Mouse (Mus musculus): Measurements from ENCODE around the gene Dhx37. TPM values are rescaled to one million over a fixed set of nuclear protein-coding genes. Genes with fewer than 3 reads are reported as not detected.

The Dhx37 gene
- polyA plus RNA-seq, 1 experiment from 2014 or later = 12.4 TPM

DNA sequence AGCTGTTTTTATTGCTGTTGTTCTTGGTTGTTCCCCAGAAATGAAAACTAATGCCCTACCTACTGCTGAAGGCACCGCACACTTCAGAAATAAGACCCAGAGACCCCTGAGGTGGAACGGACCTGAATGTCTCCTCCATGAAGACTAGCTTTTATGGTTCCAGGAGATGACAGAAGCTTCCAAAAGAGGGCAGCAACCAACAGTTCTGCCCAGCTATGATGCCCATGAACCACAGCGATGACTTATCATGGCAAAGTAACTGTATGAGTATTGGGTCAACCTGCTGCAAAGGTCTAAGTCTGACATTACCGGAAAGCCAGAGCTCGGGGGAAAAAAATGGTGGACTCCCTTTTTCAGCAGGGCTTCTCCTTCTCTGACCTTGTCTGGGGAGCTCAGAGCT is 55.0 kb downstream of the Dhx37 start:
- Histone ChIP-seq H3K4me2 (ENCODE audit: low read depth, severe bottlenecking) (no peak overlapping the region), H3K27me3 (ENCODE audit: control insufficient read depth, insufficient read depth, low read length) (no peaks in the 10 kb centered on the region), H3K9me3 (ENCODE audit: control insufficient read depth, low read length) (no peaks in the 10 kb centered on the region), H3K4me3 (ENCODE audit: low read depth, low read length) (no peak overlapping the region), H3K4me1 (ENCODE audit: control insufficient read depth, insufficient read depth, low read length) (no peaks in the 10 kb centered on the region), H3K9ac (ENCODE audit: low read length) (no peak overlapping the region), H3K27ac (replicated peaks; ENCODE audit: low read depth, low read length) (no peak overlapping the region), H3K36me3 (ENCODE audit: control insufficient read depth, insufficient read depth, low read length) (no peaks in the 10 kb centered on the region)
- ATAC-seq (ENCODE audit: insufficient number of reproducible peaks, low FRiP score, low TSS enrichment, low read depth) (no peak), DNase-seq (ENCODE audit: low spot score) (no peak)
- WGBS = 90% methylated on average over 5 of the region's 5 CpGs

DNA sequence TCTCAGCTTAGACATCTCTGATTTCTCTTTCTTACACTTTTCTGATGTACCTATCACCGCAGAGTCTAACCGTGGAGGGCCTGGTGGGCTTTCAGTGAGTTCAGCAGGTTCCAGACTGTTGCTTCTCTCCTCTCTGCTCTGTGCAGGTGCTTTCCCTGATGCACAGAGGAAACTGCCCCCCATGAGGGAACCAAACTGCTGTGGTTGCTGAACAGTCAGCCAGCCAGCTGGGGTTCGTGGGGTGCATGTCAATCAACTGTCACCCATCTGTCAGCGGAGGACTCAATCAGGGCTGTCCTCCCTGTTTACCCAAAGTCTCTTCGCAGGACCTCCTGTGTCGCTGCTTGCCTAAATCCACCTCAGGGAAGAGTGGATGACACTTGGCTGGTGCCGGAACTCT is 56.7 kb downstream of the Dhx37 start:
- H3K4me3 ChIP-seq (ENCODE audit: low read depth, low read length) = no peak overlapping the region
- no peak overlapping the region for H3K9ac ChIP-seq (ENCODE audit: low read length)
- DNase-seq (ENCODE audit: low spot score) = no peak
- H3K27me3 ChIP-seq (ENCODE audit: control insufficient read depth, insufficient read depth, low read length) = no peaks in the 10 kb centered on the region
- no peaks in the 10 kb centered on the region for H3K36me3 ChIP-seq (ENCODE audit: control insufficient read depth, insufficient read depth, low read length)
- H3K9me3 ChIP-seq (ENCODE audit: control insufficient read depth, low read length) = no peaks in the 10 kb centered on the region
- H3K4me2 ChIP-seq (ENCODE audit: low read depth, severe bottlenecking) = no peak overlapping the region
- no peaks in the 10 kb centered on the region for H3K4me1 ChIP-seq (ENCODE audit: control insufficient read depth, insufficient read depth, low read length)
- ATAC-seq (ENCODE audit: insufficient number of reproducible peaks, low FRiP score, low TSS enrichment, low read depth) = no peak
- WGBS = 70% methylated on average over 7 of the region's 7 CpGs
- H3K27ac ChIP-seq (replicated peaks; ENCODE audit: low read depth, low read length) = no peak overlapping the region

DNA sequence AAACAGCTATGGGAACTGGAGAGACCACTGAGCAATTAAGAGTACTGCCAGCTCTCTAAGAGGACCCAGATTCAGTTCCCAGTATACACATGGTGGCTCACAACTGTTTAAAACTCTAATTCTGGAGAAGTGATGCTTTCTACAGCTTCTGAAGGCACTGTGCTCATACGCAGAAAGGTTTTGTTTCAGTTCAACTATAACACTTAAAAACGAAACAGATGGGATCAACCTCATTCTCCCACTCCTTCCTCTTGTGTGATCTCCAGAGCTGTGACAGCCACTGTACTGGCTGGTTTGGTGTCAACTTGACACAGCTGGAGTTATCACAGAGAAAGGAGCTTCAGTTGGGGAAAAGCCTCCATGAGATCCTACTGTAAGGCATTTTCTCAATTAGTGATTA is 58.0 kb downstream of the Dhx37 start:
- H3K36me3 ChIP-seq (ENCODE audit: control insufficient read depth, insufficient read depth, low read length) = no peaks in the 10 kb centered on the region
- no peak overlapping the region for H3K4me2 ChIP-seq (ENCODE audit: low read depth, severe bottlenecking)
- no peaks in the 10 kb centered on the region for H3K9me3 ChIP-seq (ENCODE audit: control insufficient read depth, low read length)
- no peaks in the 10 kb centered on the region for H3K4me1 ChIP-seq (ENCODE audit: control insufficient read depth, insufficient read depth, low read length)
- no peak overlapping the region for H3K27ac ChIP-seq (replicated peaks; ENCODE audit: low read depth, low read length)
- 90% methylated on average over 2 of the region's 2 CpGs for WGBS
- ATAC-seq (ENCODE audit: insufficient number of reproducible peaks, low FRiP score, low TSS enrichment, low read depth) = no peak
- no peaks in the 10 kb centered on the region for H3K27me3 ChIP-seq (ENCODE audit: control insufficient read depth, insufficient read depth, low read length)
- DNase-seq (ENCODE audit: low spot score) = no peak
- no peak overlapping the region for H3K4me3 ChIP-seq (ENCODE audit: low read depth, low read length)
- H3K9ac ChIP-seq (ENCODE audit: low read length) = no peak overlapping the region

DNA sequence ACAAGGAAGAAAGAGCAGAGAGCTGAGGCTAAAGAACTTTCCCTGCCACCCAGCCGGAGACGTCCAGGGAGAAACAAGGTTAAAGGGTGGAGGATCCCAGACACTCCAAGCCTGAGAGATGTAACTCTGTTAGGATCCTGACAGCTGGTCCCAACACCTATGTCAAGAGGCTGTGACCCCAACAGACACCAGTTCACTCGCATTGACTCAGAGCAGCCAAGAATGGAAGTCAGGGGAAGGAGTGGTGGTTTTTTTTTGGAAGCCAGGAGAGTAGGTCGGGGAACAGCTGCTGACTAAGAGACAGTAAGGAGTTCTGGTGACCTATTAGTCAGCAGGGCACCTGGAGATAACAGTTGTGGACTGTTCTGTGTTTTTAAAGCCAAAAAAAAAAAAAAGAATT is 61.9 kb downstream of the Dhx37 start:
- Histone ChIP-seq H3K27me3 (ENCODE audit: control insufficient read depth, insufficient read depth, low read length) (no peaks in the 10 kb centered on the region), H3K27ac (replicated peaks; ENCODE audit: low read depth, low read length) (no peak overlapping the region), H3K36me3 (ENCODE audit: control insufficient read depth, insufficient read depth, low read length) (no peaks in the 10 kb centered on the region), H3K9ac (ENCODE audit: low read length) (no peak overlapping the region), H3K4me3 (ENCODE audit: low read depth, low read length) (no peak overlapping the region), H3K4me1 (ENCODE audit: control insufficient read depth, insufficient read depth, low read length) (no peaks in the 10 kb centered on the region), H3K4me2 (ENCODE audit: low read depth, severe bottlenecking) (no peak overlapping the region), H3K9me3 (ENCODE audit: control insufficient read depth, low read length) (no peaks in the 10 kb centered on the region)
- DNase-seq (ENCODE audit: low spot score) (no peak), ATAC-seq (ENCODE audit: insufficient number of reproducible peaks, low FRiP score, low TSS enrichment, low read depth) (no peak)
- WGBS = 84% methylated on average over 4 of the region's 4 CpGs

DNA sequence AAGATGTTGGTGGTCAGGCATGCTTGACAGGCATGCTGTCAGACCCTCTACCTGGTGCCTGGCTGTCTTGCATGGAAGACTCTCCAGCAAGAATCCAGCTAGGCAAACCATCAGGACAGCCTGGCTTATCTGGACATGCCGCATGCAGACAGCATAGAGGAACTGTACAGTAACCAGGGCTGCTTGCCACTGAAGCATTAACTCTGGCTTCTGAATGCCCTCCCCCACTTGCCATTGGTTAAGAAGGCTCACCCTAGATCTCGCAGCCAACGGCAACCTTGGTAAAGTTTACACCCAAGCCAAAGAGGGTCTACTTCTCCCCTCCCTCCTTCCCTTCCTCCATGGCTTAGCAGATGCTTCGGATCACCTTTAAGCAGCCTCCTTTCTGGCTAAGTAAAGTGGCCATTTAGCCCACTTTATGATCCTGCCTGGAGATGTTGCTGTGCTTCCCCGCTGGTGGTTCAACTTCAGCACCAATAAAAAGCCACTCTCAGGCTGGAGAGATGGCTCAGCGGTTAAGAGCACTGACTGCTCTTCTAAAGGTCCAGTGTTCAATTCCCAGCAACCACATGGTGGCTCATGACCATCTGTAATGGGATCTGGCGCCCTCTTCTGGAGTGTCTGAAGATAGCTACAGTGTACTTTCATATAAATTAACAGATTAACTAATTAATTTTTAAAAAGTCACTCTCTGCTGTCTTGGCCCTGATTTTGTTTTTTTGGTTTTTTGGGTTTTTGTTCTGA is 62.8 kb downstream of the Dhx37 start:
- Histone ChIP-seq H3K9me3 (ENCODE audit: control insufficient read depth, low read length) (no peaks in the 10 kb centered on the region), H3K9ac (ENCODE audit: low read length) (no peak overlapping the region), H3K4me1 (ENCODE audit: control insufficient read depth, insufficient read depth, low read length) (no peaks in the 10 kb centered on the region), H3K27me3 (ENCODE audit: control insufficient read depth, insufficient read depth, low read length) (no peaks in the 10 kb centered on the region), H3K4me2 (ENCODE audit: low read depth, severe bottlenecking) (no peak overlapping the region), H3K27ac (replicated peaks; ENCODE audit: low read depth, low read length) (no peak overlapping the region), H3K4me3 (ENCODE audit: low read depth, low read length) (no peak overlapping the region), H3K36me3 (ENCODE audit: control insufficient read depth, insufficient read depth, low read length) (no peaks in the 10 kb centered on the region)
- 67% methylated on average over 7 of the region's 7 CpGs for WGBS
- DNase-seq (ENCODE audit: low spot score) = no peak
- no peak for ATAC-seq (ENCODE audit: insufficient number of reproducible peaks, low FRiP score, low TSS enrichment, low read depth)

DNA sequence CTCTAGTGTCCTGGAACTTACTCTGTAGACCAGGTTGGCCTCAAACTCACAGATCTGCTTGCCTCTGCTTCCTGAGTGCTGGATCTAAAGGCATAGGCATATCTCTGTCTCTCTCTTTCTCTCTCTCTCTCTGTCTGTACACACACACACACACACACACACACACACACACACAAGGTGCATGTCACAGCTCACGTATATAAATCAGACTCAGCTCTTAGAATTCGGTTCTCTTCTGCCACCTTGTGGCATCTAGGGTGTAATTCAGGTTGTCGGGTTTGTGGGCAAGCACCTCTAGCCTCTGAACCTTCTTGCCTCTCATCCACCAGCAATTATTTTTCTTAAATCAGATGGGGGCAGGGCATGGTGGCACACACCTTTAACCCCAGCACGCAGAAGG is 65.4 kb downstream of the Dhx37 start:
- H3K4me3 ChIP-seq (ENCODE audit: low read depth, low read length) = no peak overlapping the region
- H3K27ac ChIP-seq (replicated peaks; ENCODE audit: low read depth, low read length) = no peak overlapping the region
- H3K4me1 ChIP-seq (ENCODE audit: control insufficient read depth, insufficient read depth, low read length) = no peaks in the 10 kb centered on the region
- no peak for ATAC-seq (ENCODE audit: insufficient number of reproducible peaks, low FRiP score, low TSS enrichment, low read depth)
- WGBS = 6% methylated on average over 4 of the region's 4 CpGs
- H3K9me3 ChIP-seq (ENCODE audit: control insufficient read depth, low read length) = no peaks in the 10 kb centered on the region
- no peaks in the 10 kb centered on the region for H3K36me3 ChIP-seq (ENCODE audit: control insufficient read depth, insufficient read depth, low read length)
- no peak overlapping the region for H3K4me2 ChIP-seq (ENCODE audit: low read depth, severe bottlenecking)
- peak; percentile 65 for DNase-seq (ENCODE audit: low spot score)
- no peak overlapping the region for H3K9ac ChIP-seq (ENCODE audit: low read length)
- H3K27me3 ChIP-seq (ENCODE audit: control insufficient read depth, insufficient read depth, low read length) = no peaks in the 10 kb centered on the region

DNA sequence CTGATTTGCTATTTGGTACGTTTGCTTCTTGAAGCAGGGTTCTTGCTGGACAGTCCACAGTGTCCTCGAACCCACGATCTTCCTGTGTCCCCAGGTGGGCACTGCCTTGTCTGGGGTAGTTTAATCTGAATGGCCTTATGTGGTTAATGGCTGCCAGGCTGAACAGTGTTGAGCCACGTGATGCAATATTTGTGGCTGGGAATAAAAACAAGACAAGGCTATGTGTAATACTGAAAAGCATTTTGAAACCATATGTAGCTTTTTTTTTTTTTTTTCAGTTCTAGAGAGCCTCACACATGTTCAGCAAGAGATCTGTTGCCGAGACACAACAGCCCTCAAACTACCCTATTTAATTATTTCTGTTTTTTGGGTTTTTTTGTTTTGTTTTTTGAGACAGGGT is 65.8 kb downstream of the Dhx37 start:
- Histone ChIP-seq H3K36me3 (ENCODE audit: control insufficient read depth, insufficient read depth, low read length) (no peaks in the 10 kb centered on the region), H3K4me2 (ENCODE audit: low read depth, severe bottlenecking) (no peak overlapping the region), H3K9ac (ENCODE audit: low read length) (no peak overlapping the region), H3K4me1 (ENCODE audit: control insufficient read depth, insufficient read depth, low read length) (no peaks in the 10 kb centered on the region), H3K27me3 (ENCODE audit: control insufficient read depth, insufficient read depth, low read length) (no peaks in the 10 kb centered on the region), H3K27ac (replicated peaks; ENCODE audit: low read depth, low read length) (no peak overlapping the region), H3K9me3 (ENCODE audit: control insufficient read depth, low read length) (no peaks in the 10 kb centered on the region), H3K4me3 (ENCODE audit: low read depth, low read length) (no peak overlapping the region)
- 68% methylated on average over 5 of the region's 5 CpGs for WGBS
- ATAC-seq (ENCODE audit: insufficient number of reproducible peaks, low FRiP score, low TSS enrichment, low read depth) (no peak), DNase-seq (ENCODE audit: low spot score) (no peak)

DNA sequence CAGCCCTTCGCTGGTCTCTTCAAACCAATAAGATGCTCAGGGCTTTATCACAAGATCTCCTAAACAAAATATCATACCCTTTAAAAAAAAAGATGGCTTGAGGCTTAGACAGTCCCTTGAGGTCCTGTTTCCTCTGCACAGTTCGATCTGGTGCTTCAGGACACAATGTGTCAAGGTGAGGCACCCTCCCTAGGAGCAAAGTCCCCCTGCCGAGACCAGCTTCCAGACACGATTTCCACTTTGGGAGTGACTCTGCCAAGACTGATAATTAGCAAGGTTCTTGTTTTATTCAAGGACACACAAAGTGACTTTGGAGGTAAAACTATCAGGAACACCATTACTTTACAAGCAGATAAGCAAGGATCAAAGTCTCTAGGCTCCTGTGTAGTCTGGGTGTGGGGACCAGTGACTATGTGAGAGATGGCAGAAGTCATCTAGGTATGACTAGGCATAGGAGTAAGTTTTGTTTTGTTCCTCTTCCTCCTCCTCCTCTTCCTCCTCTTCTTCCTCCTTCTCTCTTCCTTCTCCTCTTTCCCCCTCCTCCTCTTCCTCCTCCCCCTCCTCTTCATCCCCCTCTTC is 69.0 kb downstream of the Dhx37 start:
- H3K27me3 ChIP-seq (ENCODE audit: control insufficient read depth, insufficient read depth, low read length) = no peaks in the 10 kb centered on the region
- H3K4me1 ChIP-seq (ENCODE audit: control insufficient read depth, insufficient read depth, low read length) = no peaks in the 10 kb centered on the region
- DNase-seq (ENCODE audit: low spot score) (no peak), ATAC-seq (ENCODE audit: insufficient number of reproducible peaks, low FRiP score, low TSS enrichment, low read depth) (no peak)
- H3K36me3 ChIP-seq (ENCODE audit: control insufficient read depth, insufficient read depth, low read length) = no peaks in the 10 kb centered on the region
- H3K27ac ChIP-seq (replicated peaks; ENCODE audit: low read depth, low read length) = no peak overlapping the region
- no peak overlapping the region for H3K4me2 ChIP-seq (ENCODE audit: low read depth, severe bottlenecking)
- no peak overlapping the region for H3K4me3 ChIP-seq (ENCODE audit: low read depth, low read length)
- no peaks in the 10 kb centered on the region for H3K9me3 ChIP-seq (ENCODE audit: control insufficient read depth, low read length)
- 75% methylated on average over 4 of the region's 4 CpGs for WGBS
- H3K9ac ChIP-seq (ENCODE audit: low read length) = no peak overlapping the region

DNA sequence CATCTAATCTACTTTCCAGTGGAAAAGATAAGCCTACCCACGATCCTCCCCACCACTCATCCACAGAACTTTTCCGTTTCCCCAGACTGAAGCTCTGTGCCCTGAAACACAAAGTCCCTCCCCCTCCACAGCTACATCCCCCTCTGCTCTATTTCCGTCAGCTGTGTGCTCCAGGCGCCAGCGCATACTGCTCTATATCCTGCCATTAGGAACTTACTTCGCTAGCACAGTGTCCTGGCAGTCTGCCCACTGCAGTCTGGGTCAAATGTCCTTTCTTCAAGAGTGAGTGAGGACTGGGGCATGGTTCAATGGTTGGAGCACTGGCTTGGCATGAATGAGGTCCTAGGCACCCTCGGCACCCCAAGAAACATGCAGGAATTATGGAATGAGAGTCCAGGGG is 70.0 kb downstream of the Dhx37 start:
- Histone ChIP-seq H3K4me3 (ENCODE audit: low read depth, low read length) (no peak overlapping the region), H3K27ac (replicated peaks; ENCODE audit: low read depth, low read length) (no peak overlapping the region), H3K27me3 (ENCODE audit: control insufficient read depth, insufficient read depth, low read length) (no peaks in the 10 kb centered on the region), H3K36me3 (ENCODE audit: control insufficient read depth, insufficient read depth, low read length) (no peaks in the 10 kb centered on the region), H3K9ac (ENCODE audit: low read length) (no peak overlapping the region), H3K4me1 (ENCODE audit: control insufficient read depth, insufficient read depth, low read length) (no peaks in the 10 kb centered on the region), H3K9me3 (ENCODE audit: control insufficient read depth, low read length) (no peaks in the 10 kb centered on the region), H3K4me2 (ENCODE audit: low read depth, severe bottlenecking) (no peak overlapping the region)
- WGBS = 83% methylated on average over 7 of the region's 7 CpGs
- DNase-seq (ENCODE audit: low spot score) (no peak), ATAC-seq (ENCODE audit: insufficient number of reproducible peaks, low FRiP score, low TSS enrichment, low read depth) (no peak)
